Mouse (Mus musculus) fat pad, adult 2 months (tissue): ENCODE data around the gene Rnf157.
"Not testable (repeated sequence)": the region's sequence is repeated elsewhere in the genome, so short reads cannot be mapped to it uniquely, and the experiment has no call there.

ENCODE experiments used
- DNase-seq: peaks from one replicate; pipeline ENCODE4 v3.0.0-alpha.2; 2011; ENCODE audit warnings: low read depth, low spot score; ENCODE audit errors: extremely low read depth

Rnf157 gene

DNA sequence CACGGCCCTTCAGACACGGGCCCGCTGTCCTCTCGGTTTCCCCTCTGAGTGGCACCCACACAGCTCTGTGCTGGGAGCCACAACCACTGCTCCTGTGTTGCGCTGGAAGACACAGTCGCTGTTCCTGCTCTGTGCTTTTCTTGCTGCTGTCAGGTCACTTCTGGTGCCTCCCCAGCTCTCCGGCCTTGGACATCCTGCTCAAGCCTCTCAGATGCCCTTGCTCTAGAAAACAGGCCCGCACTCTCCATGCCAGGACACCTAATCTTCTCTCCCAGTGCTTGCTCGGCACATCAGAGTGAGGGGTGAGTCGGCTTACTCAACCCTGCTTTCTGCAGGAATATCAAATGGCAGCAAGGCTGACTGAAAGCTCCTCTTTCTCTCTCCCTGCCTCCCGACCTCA, 28.7 kb downstream of the Rnf157 start:
- DNase-seq, result no peak

DNA sequence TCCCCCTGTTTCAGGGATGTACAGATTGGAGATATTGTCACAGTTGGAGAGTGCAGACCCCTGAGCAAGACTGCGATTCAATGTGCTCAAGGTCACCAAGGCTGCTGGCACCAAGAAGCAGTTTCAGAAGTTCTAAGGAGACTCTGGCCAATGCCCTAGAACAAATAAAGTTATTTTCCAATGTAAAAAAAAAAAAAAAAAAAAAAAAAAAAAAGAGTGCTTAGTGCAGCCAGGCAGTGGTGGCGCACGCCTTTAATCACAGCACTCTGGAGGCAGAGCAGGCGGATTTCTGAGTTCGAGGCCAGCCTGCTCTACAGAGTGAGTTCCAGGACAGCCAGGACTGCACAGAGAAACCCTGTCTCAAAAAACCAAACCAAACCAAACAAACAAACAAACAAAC, 29.8 kb downstream of the Rnf157 start:
- DNase-seq, result not testable (repeated sequence)

DNA sequence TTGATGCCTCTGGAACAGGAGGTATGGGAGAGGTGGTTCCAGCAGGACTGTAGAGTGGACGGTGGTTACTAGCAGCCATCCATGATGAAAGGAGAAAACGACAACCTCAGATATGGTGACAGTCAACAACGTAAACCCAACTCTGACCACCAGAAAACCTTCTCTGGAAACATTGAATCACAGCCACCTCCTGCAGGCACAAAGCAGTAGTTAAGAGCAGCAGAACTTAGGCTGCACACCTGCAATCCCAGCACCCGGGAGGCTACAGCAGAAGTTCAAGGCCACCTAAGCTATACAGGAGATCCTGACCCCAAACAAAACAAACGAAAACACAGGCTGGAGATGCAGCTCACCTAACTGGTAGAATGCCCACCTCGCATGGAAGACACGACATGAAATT, 32.1 kb downstream of the Rnf157 start:
- no peak for DNase-seq

DNA sequence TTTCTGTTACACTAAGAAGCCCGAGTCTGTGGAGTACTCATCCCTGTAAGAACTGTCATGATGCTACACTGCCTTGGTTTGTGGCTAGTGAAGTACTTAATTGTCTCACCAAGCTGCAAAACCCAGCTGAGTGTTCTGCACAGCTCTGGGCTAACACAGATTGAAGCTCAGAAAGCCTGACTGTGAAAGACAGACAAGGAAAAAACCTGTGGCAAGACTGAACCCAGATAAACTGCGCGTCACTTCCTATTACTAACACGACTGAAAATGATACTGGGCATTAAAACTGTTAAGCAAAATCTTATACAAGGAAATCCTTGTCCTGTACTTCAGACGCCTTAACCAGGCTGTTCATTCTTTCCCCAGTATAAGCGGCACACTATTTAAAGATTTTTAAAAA, 33.3 kb downstream of the Rnf157 start:
- no peak for DNase-seq

DNA sequence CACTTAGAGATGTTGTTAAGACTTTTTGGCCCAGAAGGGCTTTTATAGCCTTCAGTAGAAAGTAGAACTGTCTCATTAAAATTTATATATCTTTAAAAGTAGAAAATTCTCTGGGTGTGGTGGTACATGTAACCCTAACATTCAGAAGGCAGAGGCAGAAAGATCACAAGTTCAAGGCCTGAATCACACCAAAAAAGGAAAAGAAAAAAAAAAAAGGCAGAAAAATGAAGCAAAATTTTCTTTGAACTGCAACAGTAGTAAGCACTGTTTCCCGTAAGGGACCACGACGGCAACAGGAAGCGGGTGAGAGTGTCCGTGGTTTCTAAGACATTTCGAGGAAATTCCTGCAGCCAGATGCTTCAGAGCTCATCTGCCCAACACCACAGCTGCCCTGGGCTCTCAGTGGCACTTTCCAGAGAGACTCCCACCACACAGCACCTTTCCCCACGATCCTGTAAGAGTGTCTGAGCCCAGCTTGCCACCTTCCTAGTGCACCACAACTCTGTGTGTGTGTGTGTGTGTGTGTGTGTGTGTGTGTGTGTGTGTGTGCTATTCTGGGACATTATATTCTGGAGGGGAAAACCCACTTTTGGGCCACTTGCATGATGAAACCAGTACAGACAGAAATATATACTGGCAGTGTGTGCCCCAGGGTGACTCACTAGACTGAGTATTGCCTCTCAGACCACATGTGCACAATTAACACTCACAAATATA, 35.7 kb downstream of the Rnf157 start:
- DNase-seq, result no peak

DNA sequence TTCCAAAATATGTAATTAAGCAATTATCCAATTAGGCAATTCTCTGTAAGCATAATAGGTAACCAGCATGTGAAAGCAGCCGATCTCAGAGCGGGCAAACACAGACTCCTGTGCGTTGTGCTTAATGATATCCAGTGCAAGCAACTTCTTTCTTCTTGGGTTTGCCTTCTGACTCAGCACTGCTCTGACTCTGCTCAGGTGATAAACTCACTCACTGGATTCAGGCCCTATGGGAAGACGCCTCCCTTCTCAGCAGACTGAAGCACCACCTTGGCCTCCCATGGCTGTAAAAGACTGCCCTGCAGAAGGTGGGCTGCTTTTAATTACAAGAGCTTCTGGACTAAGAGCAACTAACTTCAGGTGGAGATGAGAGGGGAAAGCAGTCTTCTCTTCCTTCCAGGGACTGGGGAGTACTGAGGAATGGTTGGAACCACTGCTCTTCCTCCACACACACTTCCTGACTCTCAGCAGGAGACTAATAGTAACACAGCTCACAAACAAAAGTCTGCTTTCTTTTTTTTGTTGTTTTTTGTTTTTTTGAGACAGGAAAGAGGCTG, 40.9 kb downstream of the Rnf157 start:
- DNase-seq, result no peak

DNA sequence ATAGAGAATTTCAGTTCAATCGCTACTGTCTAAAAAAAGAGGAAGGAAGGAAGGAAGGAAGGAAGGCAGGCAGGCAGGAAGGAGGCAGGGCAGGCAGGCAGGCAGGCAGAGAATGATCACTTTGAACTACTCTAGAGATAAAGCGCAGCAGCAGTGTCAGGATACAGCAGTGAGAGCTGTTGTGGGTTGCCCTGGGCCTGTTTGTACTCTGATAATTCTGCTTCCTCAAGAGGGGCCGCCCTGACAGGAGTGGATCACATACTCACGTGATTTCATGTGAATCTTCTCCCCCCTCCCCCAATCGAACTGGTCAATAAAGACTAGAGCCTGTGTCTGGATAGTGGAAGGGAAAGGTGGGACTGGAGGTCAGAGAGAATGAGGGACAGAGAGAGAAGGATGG, 43.2 kb downstream of the Rnf157 start:
- no peak for DNase-seq

DNA sequence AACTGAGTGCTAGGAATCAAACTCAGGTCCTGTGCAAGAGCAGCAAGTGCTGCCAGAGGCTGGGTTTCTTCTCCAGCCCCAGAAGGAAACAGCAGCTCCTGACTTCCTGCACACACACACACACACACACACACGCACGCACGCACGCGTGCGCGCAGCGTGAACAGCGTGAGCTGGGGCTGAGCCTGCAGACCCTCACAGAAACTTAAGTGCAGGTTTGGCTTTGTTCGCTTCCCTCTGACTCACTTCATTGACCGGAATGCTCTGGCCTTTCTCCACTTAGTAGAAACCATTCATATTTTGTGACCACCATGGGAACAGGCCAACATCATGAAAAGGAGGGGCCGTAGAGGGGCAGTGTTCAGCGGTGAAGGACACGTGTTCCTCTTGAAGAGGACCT, 43.8 kb downstream of the Rnf157 start:
- DNase-seq, result no peak

DNA sequence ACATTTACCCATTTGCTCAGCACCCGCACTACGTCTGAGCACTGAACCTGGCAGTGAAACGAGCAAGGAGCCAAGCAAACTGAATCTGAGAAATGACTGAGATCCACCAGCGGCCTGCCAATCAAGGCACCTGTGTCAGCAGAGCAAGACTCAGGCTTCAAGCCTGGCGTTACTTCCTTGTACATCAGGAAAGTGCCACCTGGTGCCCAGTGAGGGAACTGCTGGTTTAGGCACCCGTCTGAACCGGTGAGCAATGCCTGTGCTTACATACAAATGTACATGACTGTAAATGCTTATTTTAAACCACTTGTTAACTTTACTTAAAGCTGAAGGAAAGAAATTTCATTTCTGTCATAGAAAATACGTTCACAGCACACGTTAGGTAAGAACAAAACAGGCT, 44.7 kb downstream of the Rnf157 start:
- DNase-seq, result peak; percentile 13

DNA sequence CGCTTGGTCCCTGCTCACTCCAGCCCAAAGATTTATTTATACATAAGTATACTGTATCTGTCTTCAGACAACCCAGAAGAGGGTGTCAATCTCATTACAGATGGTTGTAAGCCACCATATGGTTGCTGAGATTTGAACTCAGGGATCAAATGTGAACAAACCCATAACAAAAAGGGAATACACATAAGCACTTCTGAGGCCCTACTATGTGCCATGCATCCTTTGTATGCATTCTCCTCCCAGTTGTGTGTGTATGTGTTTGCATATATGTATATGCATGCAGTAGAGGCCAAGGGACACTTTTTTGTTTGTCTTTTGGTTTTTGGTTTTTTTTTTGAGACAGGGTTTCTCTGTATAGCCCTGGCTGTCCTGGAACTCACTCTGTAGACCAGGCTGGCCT, 46.2 kb downstream of the Rnf157 start:
- DNase-seq, result no peak

DNA sequence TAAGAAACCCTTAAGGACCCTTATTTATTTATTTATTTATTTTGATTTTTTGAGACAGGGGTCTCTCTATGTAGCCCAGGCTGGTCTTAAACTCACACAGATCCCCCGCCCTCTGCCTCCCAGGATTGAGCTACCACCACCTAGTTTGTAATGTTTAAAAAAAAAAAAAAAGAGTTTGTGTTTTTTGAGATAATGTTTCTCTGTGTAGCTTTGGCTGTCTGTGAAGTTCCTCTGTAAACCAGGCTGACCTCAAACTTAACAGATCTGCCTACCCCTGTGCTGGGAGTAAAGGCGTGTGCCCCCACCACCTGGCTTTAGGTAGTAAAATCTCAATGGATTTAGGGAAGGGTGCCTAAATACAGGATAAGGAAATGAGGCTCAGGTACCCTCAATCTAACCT, 46.7 kb downstream of the Rnf157 start:
- no peak for DNase-seq

DNA sequence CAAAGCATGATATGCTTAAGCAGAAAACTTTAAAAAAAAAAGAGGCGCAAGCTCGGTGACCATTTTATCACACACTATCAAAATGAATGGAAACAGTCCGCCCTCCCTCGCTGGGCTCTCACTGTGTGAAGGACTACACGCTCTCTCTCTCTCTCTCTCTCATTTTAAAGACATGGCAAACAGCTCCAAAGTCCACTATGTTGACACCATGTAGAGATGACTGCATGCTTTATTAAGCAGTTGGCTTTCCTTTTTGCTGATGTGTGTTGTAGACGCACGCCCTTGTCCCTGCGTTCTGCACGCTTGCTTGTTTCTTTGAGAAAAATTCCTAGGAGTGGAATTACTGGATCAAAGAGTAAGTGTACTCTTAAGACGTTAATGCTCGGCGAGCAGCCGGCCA, 47.4 kb downstream of the Rnf157 start:
- no peak for DNase-seq

DNA sequence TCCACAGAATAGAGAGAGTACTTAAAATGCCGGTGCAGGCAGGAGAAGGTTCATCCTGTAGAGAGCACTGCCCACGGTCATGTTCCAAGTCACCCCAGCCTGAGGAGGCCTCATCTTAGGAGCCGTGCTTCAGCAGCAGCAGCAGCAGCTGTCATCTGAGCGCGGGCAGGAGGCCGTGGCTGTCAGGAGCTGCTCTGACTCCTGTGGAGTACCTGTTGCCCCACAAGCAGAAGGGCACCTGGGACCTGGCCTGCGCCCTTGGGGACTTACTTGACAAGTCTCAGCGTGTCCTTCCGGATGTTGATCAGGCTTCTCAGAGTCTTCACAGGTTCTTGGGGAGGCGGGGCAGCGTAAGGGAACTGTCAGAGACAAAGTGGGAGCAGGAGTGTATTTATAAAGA, 50.8 kb downstream of the Rnf157 start:
- peak; percentile 34 for DNase-seq

DNA sequence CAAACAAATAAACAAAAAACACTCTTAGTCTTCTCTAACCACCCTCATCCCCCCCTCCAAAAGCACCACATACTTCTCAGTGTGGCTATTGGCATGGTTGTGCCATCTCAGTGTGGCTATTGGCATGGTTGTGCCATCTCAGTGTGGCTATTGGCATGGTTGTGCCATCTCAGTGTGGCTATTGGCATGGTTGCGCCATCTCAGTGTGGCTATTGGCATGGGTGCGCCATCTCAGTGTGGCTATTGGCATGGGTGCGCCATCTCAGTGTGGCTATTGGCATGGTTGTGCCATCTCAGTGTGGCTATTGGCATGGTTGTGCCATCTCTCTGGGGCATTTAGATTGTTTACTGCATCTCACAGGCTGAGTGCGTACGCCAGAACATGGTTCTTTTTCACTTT, 51.9 kb downstream of the Rnf157 start:
- DNase-seq, result peak; percentile 8

DNA sequence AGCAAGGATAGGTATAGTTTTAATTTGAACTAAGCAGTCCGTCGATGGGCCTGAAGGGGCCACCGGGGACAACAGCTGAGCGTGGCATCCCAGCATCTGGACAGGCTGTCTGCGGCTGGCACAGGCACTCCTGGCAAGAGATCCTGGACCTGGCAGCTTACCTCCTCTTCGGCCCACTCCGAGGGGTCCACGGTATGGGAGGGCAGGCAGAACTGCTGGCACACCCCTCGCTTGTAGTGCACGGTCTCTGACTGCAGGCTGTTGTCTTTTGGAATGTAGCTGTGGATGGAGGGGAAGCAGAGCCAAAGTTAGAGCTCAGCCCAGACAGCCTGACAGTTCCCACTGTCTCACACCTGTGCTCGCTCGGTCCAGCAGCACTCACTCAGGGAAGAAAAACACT, 53.2 kb downstream of the Rnf157 start:
- no peak for DNase-seq

DNA sequence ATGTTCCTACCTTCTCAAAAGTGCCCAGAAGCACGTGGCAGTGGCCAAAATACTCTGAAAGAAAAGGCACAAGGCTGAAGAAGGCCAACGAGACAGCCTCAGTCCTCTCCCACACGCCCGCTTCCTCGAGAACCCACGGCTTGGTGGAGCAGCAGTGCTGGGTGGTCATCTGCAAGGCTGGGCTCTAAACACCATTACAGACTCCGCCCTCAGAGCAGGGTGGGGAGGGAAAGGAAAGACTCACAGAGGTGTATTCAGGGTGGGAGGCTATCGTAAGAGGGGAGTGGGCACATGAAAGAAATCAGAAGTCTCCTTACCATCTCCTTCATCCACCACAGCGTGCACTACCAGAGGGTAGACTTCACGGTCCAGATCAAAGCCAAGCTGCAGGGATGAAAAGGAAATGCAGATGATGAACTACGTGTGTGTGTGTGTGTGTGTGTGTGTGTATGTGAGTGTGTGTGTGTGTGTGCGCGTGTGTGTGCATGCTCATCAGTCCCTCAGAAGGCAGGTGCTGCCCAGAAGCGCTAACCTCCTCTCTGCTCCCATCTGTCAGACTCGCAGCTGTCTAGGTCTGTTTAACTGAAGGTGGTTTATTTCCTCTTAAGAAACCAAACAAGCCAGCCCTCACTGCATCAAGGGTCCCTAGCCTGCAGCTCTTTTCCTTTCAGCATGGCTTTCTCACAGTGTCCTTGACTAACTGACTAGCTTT, 53.8 kb downstream of the Rnf157 start:
- no peak for DNase-seq

DNA sequence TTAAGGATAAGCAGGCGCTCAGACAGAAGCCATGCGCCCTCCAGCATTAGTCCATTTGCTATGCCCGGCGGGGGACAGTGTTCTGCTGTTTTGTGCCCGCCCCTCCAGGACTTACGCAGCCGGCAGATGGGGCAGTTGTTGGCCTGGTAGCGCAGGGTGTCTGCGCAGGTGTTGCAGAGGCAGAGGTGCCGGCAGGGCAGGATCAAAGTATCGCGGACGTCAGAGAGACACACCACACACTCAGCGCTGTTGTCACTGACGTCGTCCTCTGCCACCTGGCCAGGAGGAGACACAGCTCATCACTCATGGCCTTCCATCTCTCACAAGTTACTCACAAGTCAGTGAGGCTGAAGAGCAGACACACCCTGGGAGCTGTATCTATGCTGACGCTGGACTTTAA, 58.3 kb downstream of the Rnf157 start:
- no peak for DNase-seq

DNA sequence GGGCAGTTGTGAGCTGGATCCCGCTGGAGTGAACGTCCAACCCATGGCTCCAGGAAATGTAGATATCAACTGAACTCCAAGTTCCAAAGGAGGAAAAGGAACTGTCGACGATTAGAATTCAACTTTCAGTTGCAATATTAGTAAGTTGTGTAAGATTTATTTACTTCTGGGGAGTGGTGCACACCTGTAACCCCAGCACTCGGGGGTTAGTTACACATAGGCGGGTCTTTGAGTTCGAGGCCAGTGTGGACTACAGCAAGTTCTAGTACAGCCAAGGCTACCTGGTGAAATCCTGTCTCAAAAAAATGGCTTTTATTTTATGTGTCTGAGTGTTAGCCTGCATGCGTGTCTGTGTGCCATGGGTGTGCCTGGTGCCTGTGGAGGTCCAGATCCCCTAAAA, 59.3 kb downstream of the Rnf157 start:
- DNase-seq, result no peak

DNA sequence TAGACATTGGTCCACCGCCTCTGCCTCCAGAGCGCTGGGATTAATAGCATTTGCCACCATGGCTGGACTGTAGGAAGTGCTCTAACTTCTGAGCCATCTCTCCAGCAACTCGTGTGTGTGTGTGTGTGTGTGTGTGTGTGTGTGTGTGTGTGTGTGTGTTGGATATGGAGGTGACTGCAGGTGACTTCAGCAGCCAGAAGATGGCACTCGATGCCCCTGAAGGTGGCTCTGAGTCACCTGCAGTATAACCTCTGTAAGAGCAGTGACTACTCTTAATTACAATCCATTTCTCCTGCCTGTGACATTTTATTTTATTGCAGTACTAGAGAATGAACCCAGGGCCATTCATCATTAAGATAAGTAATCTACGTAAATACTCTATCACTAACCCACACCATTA, 61.5 kb downstream of the Rnf157 start:
- DNase-seq, result no peak

DNA sequence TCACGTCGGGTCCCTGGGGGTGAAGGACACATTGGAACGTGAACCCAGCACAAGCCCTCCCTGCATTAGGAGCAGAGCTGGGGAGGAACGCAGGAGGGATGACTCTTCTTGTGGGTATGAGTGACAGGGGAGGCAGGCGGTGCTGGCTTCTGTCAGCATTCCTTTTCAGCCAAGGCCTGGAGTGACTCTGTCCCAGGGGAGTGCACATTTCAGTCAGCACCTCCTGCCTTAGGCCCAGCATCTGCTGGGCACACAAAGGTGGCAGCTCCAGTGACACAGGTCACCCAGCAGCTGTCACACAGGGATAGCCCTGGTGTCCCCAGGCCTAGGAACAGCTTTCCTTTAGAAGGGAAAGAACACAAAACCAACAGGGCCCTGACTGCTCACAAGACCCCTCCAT, 64.9 kb downstream of the Rnf157 start:
- DNase-seq, result no peak

DNA sequence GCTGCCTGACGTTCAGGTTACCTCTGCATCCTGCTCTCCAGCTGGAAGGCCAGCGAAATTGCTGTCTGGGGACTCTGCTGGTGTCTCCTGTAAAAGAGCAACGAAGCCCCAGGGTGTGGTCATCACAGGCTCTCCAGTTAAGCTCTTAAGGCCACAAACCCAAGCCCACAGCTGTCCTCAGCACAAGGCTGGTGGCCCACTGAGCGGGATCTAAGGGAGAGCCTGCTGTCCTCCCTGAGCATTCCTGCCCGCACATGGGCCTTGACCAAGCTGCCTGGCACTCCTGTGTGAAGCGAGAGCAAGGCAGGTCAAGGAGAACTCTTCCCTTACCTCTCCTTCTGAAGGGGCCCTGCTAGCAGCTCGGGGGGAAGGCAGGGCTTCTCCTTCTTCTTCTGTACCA, 65.8 kb downstream of the Rnf157 start:
- no peak for DNase-seq

DNA sequence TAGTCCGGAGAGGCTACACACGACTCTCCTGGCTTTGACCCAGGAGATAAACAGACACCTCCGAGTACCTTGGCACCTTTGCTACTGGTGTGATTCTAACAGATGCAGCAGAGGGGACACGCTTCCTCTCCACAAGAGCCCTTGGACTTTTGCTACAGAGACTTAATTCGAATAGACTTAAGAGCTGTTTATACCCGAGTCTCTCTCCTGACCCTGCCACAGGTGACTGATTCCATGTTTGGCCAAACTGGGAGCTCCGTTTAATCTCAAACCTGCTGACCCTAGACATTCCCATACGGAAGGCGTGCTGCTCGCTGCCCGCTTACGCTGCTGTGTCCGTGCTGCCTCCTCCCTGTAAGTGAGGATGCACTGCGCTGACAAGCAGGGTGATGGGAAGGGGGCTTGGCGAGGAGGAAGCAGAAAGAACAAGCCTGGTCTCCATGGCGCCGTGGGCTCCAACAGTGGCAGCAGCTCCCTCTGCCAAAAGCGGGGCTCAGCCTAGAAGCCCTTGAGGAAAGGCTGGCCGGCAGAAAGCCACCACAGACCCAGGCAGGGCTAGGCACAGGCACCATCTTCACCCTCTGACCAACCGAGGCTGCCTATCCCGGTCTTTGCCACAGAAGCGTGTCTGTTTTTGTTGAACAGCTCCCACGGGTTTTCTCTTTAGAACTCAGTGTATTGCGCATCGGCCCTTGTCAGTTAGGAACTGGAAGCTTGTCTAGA, 70.6 kb downstream of the Rnf157 start:
- DNase-seq, result no peak
